11 mouse cellular contexts compared by ENCODE assay signal in genomic region chr9:117956691-117957090, GRCm38 (mm10).
DNase-seq lines count a peak whose midpoint lies in the region; ATAC-seq and TF ChIP-seq lines count a peak whose summit lies in the region.
"Had no signal": no experiment of that assay in that cellular context is flagged by ENCODE, and none has a peak within 500 bp of the region (broad histone marks: within the 10 kb centered on the region; RNA-seq: fewer than 3 reads in every experiment).

No protein-coding gene starts in this region.

- H3K4me2 ChIP-seq in neural tube, embryonic 14.5 days (ENCODE audit: low read depth, low read length): no peak overlapping the region

- no peaks in the 10 kb centered on the region for H3K27me3 ChIP-seq in neural tube, embryonic 14.5 days (ENCODE audit: control insufficient read depth, insufficient read depth, low read length)
- H3K27me3 ChIP-seq: megakaryocyte, embryonic 14.5 days had no signal

- no peaks in the 10 kb centered on the region for H3K9me3 ChIP-seq in neural tube, embryonic 14.5 days (ENCODE audit: control insufficient read depth, low read length)
- H3K9me3 ChIP-seq: megakaryocyte, embryonic 14.5 days had no signal

- no peak overlapping the region for H3K9ac ChIP-seq in neural tube, embryonic 14.5 days (replicated peaks; ENCODE audit: low read depth, low read length)

- H3K36me3 ChIP-seq in neural tube, embryonic 14.5 days (ENCODE audit: control insufficient read depth, insufficient read depth, low read length): no peaks in the 10 kb centered on the region

- no peak for ATAC-seq in neural tube, embryonic 14.5 days (ENCODE audit: low read depth)
- ATAC-seq: CD4-positive, CD25-positive, alpha-beta regulatory T cell, adult 4 months had no signal

- no peak for TF ChIP-seq CTCF in gastrocnemius, adult 2 months (IDR thresholded peaks at IDR 0.05)

- peak overlapping the region; percentile 31; the same call in 1 of the 2 replicates for H3K27ac ChIP-seq in gastrocnemius, adult 2 months
- peak overlapping the region; percentile 0; the same call in 1 of the 2 replicates for H3K27ac ChIP-seq in neural tube, embryonic 14.5 days (ENCODE audit: low read depth, low read length)

- 40% methylated on average over 2 of the region's 2 CpGs for WGBS in neural tube, embryonic 14.5 days

- no peaks in the 10 kb centered on the region for H3K4me1 ChIP-seq in neural tube, embryonic 14.5 days (ENCODE audit: control insufficient read depth, insufficient read depth, low read length)

- H3K4me3 ChIP-seq in gastrocnemius, adult 2 months: no peak overlapping the region
- no peak overlapping the region for H3K4me3 ChIP-seq in neural tube, embryonic 14.5 days (ENCODE audit: low read depth, low read length)
- H3K4me3 ChIP-seq: megakaryocyte, embryonic 14.5 days had no signal

- intact Hi-C loops in gastrocnemius, adult 2 months (cut with DNase I): no loop called here

- no peak for DNase-seq in gastrocnemius, adult 2 months
- DNase-seq in gastrocnemius, adult 8-10 months (ENCODE audit: low spot score in 2 of 2): no peak
- no peak for DNase-seq in neural tube, embryonic 10.5 days (ENCODE audit: extremely low spot score, low spot score)
- peak; percentile 44 for DNase-seq in lung, postnatal 10 days
- no peak for DNase-seq in cerebellum, adult 11 months
- DNase-seq in thymus, postnatal 14 days: no peak
- DNase-seq in B cell, adult 2 months: no peak
- DNase-seq: gastrocnemius, postnatal 36 days had no signal
